Mouse (Mus musculus) kidney, postnatal 0 days (tissue): ENCODE results near the gene Serinc2. TPM values are rescaled to one million over a fixed set of nuclear protein-coding genes. Genes with fewer than 3 reads are reported as not detected.

Experiments
- ATAC-seq: fragments of 200-750 bp; cut with Nextera tagmentation; replicated peaks from 2 replicates; pipeline ENCODE4 v1.8.0; 2017; ENCODE audit warnings: low read depth, moderate number of reproducible peaks, moderate TSS enrichment, moderate library complexity; ENCODE audit not compliant: low FRiP score
- DNase-seq: peaks from one replicate; pipeline ENCODE4 v3.0.0-alpha.2; 2016; ENCODE audit warnings: low spot score
- H3K27ac ChIP-seq: fragments of 300-500 bp; sonication (generic); 2 replicates; pipeline ENCODE4 v1.5.1; 2014; ENCODE audit warnings: mild to moderate bottlenecking
- H3K27me3 ChIP-seq: fragments of 300-500 bp; sonication (generic); 2 replicates; pipeline ENCODE4 v1.6.1; 2014; ENCODE audit warnings: low read length, mixed read lengths; ENCODE audit not compliant: insufficient read depth
- H3K36me3 ChIP-seq: fragments of 300-500 bp; sonication (generic); 2 replicates; pipeline ENCODE4 v1.6.1; 2014; ENCODE audit warnings: low read length, mixed read lengths; ENCODE audit not compliant: insufficient read depth
- H3K4me1 ChIP-seq: fragments of 300-500 bp; sonication (generic); replicated peaks from 2 replicates; pipeline ENCODE4 v1.6.1; 2014; ENCODE audit warnings: antibody characterized with exemption, low read length, mixed read lengths; ENCODE audit not compliant: insufficient read depth
- H3K4me2 ChIP-seq: fragments of 300-500 bp; sonication (generic); 2 replicates; pipeline ENCODE4 v1.6.1; 2014; ENCODE audit warnings: mild to moderate bottlenecking, low read length, moderate library complexity, mixed read lengths
- H3K4me3 ChIP-seq: fragments of 300-500 bp; sonication (generic); replicated peaks from 2 replicates; pipeline ENCODE4 v1.5.1; 2014; ENCODE audit warnings: low read depth, low read length
- H3K9ac ChIP-seq: fragments of 300-500 bp; sonication (generic); 2 replicates; pipeline ENCODE4 v1.6.1; 2014; ENCODE audit warnings: low read depth, low read length
- H3K9me3 ChIP-seq: fragments of 300-500 bp; sonication (generic); replicated peaks from 2 replicates; pipeline ENCODE4 v1.6.1; 2016; ENCODE audit warnings: low read length, inconsistent platforms, mixed read lengths
- CTCF ChIP-seq: IDR thresholded peaks from 2 replicates; pipeline ENCODE4 v1.5.1; 2016; ENCODE audit warnings: antibody characterized with exemption, low read depth, mild to moderate bottlenecking, moderate library complexity
- whole genome bisulfite sequencing: fragments of 180-500 bp; shearing (Covaris S2); extraction: QIAGEN DNeasy Blood & Tissue Kit; methylation state at CpG from one replicate; pipeline ENCODE4 v1.1.7; 2014; 5-methylcytosine and 5-hydroxymethylcytosine counted together
- polyA plus RNA-seq: library from polyadenylated mRNA; unstranded; fragments of >200 nt; fragmentation: Nextera tagmentation; extraction: Ambion mirVana; gene quantifications from 2 replicates; pipeline ENCODE4 v1.2.1, GENCODE M21; 2015

Serinc2 gene
- polyA plus RNA-seq, 1 experiment from 2014 or later = 52.6 TPM

DNA sequence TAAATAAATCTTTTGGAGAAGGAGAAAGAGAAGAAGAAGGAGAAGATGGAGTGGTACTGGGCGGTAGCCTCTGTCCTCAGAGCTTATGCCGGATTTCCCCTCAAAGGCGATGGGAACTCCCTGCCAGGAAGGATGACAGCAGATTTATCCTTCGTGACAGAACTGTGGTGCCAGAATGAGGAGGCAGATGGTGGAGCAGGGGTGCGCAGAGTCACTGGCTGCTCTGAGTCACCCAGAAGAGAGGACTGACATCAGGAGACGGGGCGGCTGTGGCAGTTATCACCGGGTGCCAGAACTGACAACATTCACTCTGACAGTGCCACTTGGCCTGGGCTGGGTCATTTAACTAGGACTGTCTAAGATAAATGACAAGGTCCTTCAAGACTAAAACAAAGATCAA lies 8.9 kb downstream of the Serinc2 start:
- H3K9me3 ChIP-seq = no peaks in the 10 kb centered on the region
- H3K4me2 ChIP-seq = no peak overlapping the region
- H3K36me3 ChIP-seq = no peaks in the 10 kb centered on the region
- no peak overlapping the region for H3K9ac ChIP-seq
- TF ChIP-seq CTCF = no peak
- WGBS = 78% methylated on average over 8 of the region's 8 CpGs
- ATAC-seq = no peak
- H3K27me3 ChIP-seq = 0 out of 2 replicates have a peak, but pooled peaks cover 6% of the 10 kb centered on the region
- no peak overlapping the region for H3K4me3 ChIP-seq
- no peak overlapping the region for H3K27ac ChIP-seq
- no peak for DNase-seq
- peaks cover 12% of the 10 kb centered on the region for H3K4me1 ChIP-seq

GRCm38 (mm10) chr4:130268736-130269135 lies 10.3 kb downstream of the Serinc2 start:
- Histone ChIP-seq H3K4me1 (peaks cover 3% of the 10 kb centered on the region; the same call in 1 of the 2 replicates), H3K27me3 (0 out of 2 replicates have a peak, but pooled peaks cover 2% of the 10 kb centered on the region), H3K4me2 (no peak overlapping the region), H3K4me3 (no peak overlapping the region), H3K9me3 (no peaks in the 10 kb centered on the region), H3K9ac (no peak overlapping the region), H3K27ac (no peak overlapping the region), H3K36me3 (no peaks in the 10 kb centered on the region)
- no peak for TF ChIP-seq CTCF
- ATAC-seq (no peak), DNase-seq (no peak)
- 83% methylated on average over 10 of the region's 10 CpGs for WGBS

DNA sequence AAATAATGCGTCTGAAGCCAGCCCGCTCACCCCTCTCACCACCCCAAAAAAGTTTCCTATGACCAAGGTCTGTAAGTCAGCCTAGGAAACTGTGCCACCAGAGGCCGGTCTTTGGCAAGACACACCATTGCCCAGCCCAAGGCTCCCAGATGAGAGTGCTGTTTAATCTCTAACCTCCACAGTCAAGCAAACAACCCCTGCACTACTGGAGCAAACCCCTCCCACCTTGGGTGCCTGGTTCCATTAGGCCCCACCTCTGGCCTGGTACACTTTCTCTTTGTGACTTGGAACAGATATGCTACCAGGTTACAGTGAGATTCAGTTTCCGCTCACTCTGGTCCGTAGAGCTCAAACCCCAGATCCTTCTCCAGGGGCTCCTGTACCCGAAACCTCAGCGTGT lies 11.9 kb downstream of the Serinc2 start:
- no peak overlapping the region for H3K9ac ChIP-seq
- H3K4me2 ChIP-seq = peak overlapping the region; percentile 21; the same call in 1 of the 2 replicates
- H3K9me3 ChIP-seq = no peaks in the 10 kb centered on the region
- H3K4me3 ChIP-seq = no peak overlapping the region
- H3K27me3 ChIP-seq = no peaks in the 10 kb centered on the region
- peak overlapping the region; percentile 36; the same call in 1 of the 2 replicates for H3K27ac ChIP-seq
- 73% methylated on average over 7 of the region's 7 CpGs for WGBS
- H3K36me3 ChIP-seq = no peaks in the 10 kb centered on the region
- ATAC-seq = no peak
- peaks cover 3% of the 10 kb centered on the region; the same call in 1 of the 2 replicates for H3K4me1 ChIP-seq
- no peak for DNase-seq
- TF ChIP-seq CTCF = no peak

DNA sequence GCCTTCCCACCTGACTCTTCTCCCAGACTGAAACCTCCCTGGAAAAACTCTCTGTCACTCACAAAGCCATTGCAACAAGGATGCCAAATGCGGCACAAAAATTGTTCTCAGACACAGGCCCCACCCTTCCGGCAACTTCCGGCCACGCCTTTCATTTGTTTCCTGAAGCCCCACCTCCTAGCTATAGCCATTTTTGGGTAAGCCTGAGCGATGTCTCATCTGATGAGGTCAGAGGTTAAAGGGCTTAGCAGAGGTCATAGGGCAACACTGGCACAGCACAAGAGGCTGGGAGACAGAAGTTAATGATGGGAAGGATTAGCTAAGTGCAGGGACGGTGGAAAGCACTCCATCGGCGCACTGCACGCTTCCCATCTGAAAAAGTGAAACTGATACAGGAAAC lies 12.4 kb downstream of the Serinc2 start:
- no peak for TF ChIP-seq CTCF
- no peaks in the 10 kb centered on the region for H3K36me3 ChIP-seq
- peak overlapping the region; percentile 21; the same call in 1 of the 2 replicates for H3K4me2 ChIP-seq
- H3K9ac ChIP-seq = no peak overlapping the region
- ATAC-seq (no peak), DNase-seq (no peak)
- H3K4me1 ChIP-seq = peaks cover 3% of the 10 kb centered on the region; the same call in 1 of the 2 replicates
- H3K27me3 ChIP-seq = no peaks in the 10 kb centered on the region
- H3K27ac ChIP-seq = peak overlapping the region; percentile 36; the same call in 1 of the 2 replicates
- WGBS = 50% methylated on average over 9 of the region's 9 CpGs
- no peak overlapping the region for H3K4me3 ChIP-seq
- no peaks in the 10 kb centered on the region for H3K9me3 ChIP-seq

DNA sequence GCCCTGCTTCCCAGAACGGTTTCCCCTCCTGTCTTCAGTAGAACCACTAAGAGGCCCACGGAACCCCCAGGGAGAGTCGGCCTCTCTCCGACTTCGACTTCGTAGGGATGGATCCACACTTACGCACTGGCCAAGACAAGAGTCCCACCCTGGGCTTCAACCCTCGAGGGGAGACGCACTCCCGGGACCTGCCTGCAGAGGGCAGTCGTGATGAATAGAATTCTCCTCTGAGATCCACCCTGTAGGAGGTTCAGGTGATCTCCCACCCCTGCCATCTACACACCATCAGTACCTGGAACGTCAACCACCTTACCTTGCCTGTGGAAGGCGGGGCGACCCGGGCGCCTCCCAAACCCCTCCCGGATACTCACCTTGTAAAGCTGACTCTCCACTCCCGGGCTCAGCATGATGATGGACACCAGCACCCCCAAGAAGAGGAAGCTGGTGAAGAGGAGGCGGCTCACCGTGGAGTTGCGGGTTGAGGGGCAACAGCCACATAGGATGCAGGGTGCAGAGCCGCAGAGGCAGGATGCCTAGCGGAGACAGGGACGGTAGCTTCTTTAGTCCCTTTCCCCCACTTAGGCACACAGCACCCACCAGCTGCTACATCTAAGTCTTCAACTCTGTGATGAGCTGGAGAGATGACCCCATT lies 14.2 kb downstream of the Serinc2 start:
- WGBS = 23% methylated on average over 24 of the region's 24 CpGs
- TF ChIP-seq CTCF = peak; percentile 77
- peaks cover 3% of the 10 kb centered on the region; the same call in 1 of the 2 replicates for H3K4me1 ChIP-seq
- H3K9ac ChIP-seq = no peak overlapping the region
- no peaks in the 10 kb centered on the region for H3K9me3 ChIP-seq
- DNase-seq (peak; percentile 68), ATAC-seq (peak; percentile 62)
- H3K27me3 ChIP-seq = no peaks in the 10 kb centered on the region
- H3K4me3 ChIP-seq = no peak overlapping the region
- no peaks in the 10 kb centered on the region for H3K36me3 ChIP-seq
- H3K27ac ChIP-seq = no peak overlapping the region
- H3K4me2 ChIP-seq = peak overlapping the region; percentile 30

DNA sequence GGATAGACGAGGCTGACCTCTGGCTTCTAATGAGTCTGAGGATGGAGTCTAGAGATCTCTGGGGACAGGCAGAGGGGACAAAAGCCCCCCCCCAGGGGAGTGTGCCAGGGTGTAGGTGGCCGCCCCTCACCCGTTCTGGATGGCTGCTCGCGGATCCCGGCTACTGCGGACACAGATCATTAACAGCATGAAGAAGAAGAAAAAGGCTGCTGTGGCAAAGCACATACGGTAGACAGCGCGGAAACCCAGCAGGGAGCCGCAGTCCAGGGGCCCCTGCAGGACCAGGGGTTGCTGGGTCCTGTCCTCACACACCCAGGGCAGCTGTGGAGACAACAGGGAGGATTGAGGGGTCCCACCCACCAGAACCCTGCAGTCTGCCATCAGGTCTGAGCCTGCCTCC lies 14.9 kb downstream of the Serinc2 start:
- H3K27ac ChIP-seq = no peak overlapping the region
- DNase-seq (no peak), ATAC-seq (peak; percentile 23; the same call in 1 of the 2 replicates)
- 30% methylated on average over 11 of the region's 11 CpGs for WGBS
- no peak overlapping the region for H3K4me3 ChIP-seq
- peak overlapping the region; percentile 30 for H3K4me2 ChIP-seq
- no peaks in the 10 kb centered on the region for H3K9me3 ChIP-seq
- H3K27me3 ChIP-seq = no peaks in the 10 kb centered on the region
- H3K36me3 ChIP-seq = no peaks in the 10 kb centered on the region
- no peak for TF ChIP-seq CTCF
- H3K4me1 ChIP-seq = peaks cover 3% of the 10 kb centered on the region; the same call in 1 of the 2 replicates
- H3K9ac ChIP-seq = no peak overlapping the region
